Mouse (Mus musculus) WW6 (cell line): ENCODE measurements around the gene Cxcl17.

Experiments
- DNase-seq: peaks from one replicate; pipeline ENCODE4 v3.0.0-alpha.2; 2013; ENCODE audit warnings: low read depth, low spot score

The Cxcl17 gene

DNA sequence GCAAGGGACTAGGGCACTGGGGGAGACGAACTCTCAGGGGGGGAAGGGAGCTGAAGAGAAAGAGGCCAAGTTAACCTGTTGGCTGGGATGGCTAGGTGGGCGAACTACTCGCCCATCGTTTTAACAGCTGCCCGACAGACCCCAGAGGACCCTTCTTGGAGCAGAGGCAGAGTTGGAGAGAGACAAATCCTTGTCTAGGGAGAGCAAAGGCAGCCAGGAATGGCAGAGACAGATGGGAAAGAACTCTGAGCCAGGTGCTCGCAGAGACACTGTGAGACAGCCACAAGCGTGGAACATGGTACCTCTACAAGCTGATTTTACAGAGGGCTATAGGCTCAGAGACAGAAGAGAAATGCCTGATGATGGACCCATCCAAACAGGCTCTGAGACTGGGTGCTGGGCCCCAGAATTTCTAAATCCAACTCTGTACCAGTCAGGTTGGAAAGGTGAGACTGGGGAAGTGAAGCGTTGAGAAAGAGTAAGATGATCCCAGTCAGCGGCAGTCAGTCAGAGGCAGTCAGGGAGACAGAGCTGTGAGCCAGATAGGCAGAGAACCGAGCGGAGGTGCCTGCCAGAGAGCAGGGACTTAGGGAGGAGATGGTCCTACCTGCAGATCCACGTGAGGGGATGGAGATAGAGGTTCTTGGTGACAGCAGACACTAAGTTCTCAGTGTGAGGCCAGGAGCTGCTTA, 43.5 kb downstream of the Cxcl17 start, which contains the start of gene Cnfn:
Gene Cnfn, minus strand, starts transcription at position 667 of the 692 bp plus-strand sequence.
- DNase-seq, result no peak

GRCm38 (mm10) chr7:25368333-25368732, 44.4 kb downstream of the Cxcl17 start:
- no peak for DNase-seq

- no peak for DNase-seq
Measured at GRCm38 (mm10) chr7:25367632-25368293, 44.9 kb downstream of the Cxcl17 start.

GRCm38 (mm10) chr7:25365937-25366625, 46.6 kb downstream of the Cxcl17 start:
- no peak for DNase-seq

GRCm38 (mm10) chr7:25363632-25364031, 49.1 kb downstream of the Cxcl17 start:
- no peak for DNase-seq

DNA sequence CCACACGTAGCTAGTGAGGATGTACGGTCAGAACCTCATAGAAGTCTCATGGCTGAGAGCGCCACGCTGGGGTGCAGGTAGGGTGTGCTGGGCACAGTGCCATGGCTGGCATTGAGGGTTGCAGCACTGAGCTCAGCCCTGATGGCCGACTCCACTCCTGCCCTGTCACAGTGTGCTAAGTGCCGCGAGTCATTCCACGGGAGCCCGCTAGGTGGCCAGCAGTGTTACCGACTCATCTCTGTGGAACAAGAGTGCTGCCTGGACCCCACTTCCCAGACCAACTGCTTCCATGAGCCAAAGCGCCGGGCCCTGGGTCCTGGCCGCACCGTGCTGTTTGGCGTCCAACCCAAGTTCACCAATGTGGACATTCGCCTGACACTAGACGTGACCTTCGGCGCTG, 49.5 kb downstream of the Cxcl17 start:
- no peak for DNase-seq

DNA sequence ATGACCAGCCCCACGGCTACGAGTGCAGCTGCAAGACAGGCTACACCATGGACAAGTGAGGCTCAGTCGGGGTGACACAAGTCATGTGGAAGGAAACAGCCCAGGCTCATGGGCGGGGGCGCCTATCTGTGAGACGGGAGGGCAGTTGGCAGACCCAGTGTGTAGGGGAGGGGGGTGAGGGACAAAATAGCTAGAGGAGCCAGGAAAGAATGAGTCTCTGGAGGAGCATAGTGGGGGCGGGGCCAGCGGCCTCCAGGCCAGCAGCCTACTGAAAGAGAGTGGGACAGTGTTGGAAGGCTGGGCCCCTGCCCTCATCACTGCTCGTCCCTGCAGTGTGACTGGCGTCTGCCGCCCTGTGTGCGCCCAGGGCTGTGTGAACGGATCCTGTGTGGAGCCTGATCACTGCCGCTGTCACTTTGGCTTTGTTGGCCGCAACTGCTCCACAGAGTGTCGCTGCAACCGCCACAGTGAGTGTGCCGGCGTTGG, 53.9 kb downstream of the Cxcl17 start:
- no peak for DNase-seq
